Mouse (Mus musculus): ENCODE results near the gene Wipf1. TPM values are rescaled to one million over a fixed set of nuclear protein-coding genes. Genes with fewer than 3 reads are reported as not detected.
A peak's percentile ranks its signal among the peaks of the same experiment; 100 is the strongest.
"Not testable (repeated sequence)": the region's sequence is repeated elsewhere in the genome, so short reads cannot be mapped to it uniquely, and the experiment has no call there.

Wipf1 gene
- total RNA-seq, 2 experiments from 2014 or later: 13.3 to 19.6 TPM

DNA sequence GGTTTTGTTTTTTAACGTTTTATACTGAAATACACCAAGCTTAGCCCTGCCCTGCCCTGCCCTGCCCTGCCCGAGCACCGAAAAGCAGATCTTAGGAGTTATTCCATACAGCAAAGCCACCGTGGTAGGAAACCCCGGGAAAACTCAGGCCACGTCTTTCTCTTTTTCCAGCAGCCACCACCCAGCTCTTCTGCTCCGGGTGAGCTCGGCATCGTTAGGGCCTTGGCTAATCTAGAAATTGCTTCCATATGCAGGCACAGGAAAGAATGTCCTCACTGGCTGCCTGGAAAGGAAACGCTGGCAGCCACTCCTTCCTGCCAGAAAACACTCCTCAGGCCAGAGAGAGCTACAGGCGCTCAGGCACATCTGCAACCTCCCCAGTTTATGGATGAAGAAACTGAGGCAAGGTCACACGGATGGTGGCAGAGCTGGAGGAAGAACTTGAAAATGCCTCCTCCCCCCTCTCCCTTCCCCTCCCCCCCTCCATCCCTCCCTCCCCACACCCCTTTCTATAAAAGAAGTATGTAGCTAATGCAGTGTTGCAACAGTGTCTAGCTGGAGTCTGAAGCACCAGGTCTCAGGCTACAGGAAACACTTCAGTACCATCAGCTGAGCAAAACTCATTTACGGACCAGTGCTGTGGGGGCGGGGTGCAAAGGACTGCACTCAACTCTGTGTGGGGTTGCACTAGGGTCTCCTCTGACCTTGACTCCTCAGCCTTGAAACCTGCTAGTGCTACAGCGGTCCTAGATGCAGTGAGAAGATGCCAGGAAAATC lies 20.1 kb downstream of the Wipf1 start:
- DNase-seq: no peak

- DNase-seq: no peak
Observed at GRCm38 (mm10) chr2:73507886-73508285, 21.6 kb downstream of the Wipf1 start.

DNA sequence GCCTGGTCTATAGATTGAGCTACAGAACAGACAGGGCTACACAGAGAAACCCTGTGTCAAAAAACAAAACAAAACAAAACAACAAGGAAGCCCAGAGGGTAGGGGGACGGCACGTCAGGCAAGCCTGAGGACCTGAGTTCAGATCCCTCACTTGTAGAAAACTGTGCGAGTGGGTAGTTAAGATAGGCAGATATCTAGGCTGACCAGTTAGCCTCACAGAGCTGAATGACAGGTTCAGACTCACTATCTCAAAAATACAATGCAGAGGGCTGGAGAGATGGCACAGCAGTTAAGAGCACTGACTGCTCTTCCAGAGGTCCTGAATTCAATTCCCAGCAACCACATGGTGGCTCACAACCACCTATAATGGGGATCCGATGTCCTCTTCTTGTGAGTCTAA lies 23.2 kb downstream of the Wipf1 start:
- DNase-seq: not testable (repeated sequence)

- no peak for DNase-seq
Observed at GRCm38 (mm10) chr2:73502863-73503429, 26.6 kb downstream of the Wipf1 start.

DNA sequence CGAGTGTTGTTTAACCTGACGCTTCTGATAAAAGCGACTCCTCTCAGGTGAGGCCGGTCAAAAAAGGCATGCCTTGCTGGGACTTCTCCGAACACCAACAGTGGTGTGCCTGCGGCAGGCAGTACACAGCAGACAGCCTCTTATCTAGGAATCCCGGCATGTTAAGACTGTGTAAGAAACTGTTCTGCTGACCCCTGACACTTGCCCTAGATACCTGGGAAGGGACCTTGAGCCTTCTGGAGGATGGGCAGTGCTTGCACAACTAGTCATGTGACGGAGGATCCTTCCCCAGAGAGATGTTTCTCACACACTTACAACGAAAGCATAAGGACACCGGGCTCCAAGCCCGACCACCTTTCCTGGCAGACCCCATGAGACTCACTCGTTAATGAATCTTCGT lies 28.7 kb downstream of the Wipf1 start:
- DNase-seq: no peak

DNA sequence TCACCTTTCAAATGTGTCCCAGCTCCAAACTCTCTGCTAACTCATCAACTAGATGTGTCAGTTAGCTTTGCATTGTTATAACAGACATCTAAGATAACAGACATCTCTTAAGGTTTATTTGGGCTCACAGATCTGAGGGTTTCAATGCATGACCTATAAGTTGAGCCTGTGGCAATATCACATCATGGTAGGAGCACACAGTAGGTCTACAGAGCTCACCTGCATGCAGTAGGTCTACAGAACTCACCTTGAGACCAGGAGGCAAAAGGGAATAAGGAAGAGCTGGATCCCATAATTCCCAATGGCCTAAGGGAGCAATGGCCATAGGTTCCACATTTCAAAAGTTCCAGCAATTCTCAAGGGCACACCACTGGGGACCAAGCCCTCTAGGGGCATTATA lies 31.2 kb downstream of the Wipf1 start:
- DNase-seq: no peak

DNA sequence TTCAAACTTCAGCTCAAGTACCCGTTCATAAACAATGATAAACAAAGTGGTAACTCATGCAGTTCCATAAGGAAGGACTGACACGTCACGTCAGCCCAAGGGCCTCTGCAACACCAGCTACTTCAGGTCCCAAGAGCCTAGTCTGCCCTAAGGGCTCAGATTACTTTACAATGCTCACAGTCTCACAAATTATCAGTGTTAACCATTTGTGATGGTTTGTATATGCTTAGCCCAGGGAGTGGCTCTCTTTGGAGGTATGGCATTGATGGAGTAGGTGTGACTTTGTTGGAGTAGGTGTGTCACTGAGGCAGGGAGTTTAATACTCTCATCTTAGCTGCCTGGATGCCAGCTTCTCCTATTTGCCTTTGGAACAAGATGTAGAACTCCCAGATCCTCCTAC lies 32.0 kb downstream of the Wipf1 start:
- DNase-seq: no peak

- DNase-seq: no peak
Observed at GRCm38 (mm10) chr2:73496944-73497343, 32.6 kb downstream of the Wipf1 start.

DNA sequence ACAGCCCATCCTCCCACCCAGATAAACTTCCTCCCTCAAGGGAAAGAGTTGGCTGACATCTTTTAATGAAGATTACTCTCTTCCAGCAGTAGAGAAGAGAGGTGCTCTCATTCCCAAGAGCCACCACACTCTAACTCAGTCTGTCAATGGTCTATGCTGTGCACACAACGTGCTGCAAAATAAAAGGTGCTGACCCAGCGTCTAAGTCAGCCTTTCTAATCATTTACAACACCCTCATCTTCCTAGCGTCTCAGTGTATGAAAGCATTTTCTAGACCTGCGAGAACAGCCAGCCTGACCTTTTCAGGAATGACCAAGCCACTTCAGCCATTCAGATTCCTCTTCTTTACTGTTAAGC lies 33.2 kb downstream of the Wipf1 start:
- no peak for DNase-seq

GRCm38 (mm10) chr2:73495617-73496328 lies 33.8 kb downstream of the Wipf1 start:
- peak in 1 of 2 experiments; percentile 16 for DNase-seq

DNA sequence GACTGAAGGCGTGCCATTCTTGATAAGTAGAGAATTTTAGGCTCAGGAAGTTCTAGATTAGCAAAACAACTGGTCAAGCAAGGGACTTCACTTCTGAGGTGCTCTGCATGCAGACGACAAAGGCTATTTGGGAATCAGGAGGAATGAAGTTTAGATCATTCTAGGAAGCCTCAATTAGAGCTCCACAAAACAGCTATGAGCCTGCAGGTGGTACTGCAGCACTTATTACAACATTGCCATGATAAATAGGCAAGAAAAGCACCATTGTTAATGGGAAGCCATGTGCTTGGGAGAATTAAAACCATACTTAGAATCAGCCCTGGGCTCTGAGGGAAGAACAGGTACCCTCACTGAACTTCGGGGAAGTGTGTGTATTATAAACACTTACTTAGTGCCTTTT lies 36.0 kb downstream of the Wipf1 start:
- DNase-seq: no peak

- DNase-seq: peak; percentile 73 to 88
Observed at GRCm38 (mm10) chr2:73491442-73492241, 37.9 kb downstream of the Wipf1 start.

- DNase-seq: no peak
Observed at GRCm38 (mm10) chr2:73490466-73490865, 39.1 kb downstream of the Wipf1 start.

DNA sequence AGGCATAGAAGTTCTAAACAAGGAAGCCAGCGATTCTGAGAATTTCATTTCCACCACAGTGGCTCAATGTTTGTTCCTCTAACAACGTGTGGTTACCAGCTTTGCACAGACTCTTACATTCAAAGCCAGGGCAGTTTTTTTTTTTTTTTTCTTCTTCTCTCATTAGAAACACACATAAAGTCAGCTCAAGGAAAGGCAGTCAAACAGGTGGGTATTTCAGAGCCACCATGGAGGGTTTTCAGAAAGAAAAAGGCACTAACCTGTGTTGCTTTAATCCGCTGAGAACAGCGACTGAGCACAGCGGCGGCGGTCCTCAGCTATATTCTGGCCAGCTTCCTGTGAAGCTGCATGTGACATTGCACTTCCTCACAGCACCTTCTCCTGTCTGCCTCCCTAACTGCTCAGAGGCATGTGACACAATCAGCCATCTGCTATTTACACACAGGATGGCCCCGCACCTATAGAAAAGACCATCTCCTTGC lies 43.4 kb downstream of the Wipf1 start:
- DNase-seq: no peak

DNA sequence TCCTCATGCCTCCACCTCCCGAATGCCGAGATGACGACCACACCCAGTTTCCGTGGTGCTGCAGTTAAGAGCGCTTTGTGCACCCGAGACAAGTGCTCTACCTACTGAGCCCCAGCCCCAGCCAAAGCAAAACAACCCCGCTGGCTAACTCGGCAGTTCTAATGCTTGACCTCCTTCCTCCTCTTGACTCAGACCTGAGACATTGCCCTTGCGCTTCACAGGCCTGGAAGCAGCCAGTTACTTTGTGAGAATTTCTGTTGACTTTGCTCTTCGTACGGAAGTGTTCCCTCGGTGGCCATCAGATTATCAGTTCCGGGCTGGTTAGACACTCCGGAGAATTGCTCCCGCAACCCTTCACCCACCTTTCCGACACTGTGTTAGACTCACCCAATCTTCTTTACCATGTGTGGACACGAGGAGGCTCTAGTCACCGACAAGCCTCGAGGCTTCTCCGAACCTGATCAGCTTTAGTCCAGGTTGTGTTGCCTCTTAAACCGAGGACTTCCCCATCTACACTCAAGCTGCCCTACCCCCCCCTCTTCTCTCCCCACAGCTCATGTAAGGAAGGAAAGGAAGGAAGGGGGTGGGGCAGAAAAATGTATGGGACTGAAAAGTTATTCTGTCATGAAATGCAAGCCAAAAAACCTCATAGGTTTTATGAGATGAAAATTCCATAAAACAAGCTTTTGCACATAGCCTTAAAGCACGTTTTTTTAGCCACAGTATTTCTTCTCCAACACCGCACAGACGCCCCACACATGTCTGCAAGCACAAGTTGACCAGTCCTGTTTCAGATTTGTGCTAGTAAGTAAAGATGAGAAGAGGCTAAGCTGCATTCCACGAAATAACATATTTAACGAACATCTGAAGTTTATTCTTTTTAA lies 44.1 kb downstream of the Wipf1 start:
- DNase-seq: peak in 1 of 2 experiments; percentile 12

DNA sequence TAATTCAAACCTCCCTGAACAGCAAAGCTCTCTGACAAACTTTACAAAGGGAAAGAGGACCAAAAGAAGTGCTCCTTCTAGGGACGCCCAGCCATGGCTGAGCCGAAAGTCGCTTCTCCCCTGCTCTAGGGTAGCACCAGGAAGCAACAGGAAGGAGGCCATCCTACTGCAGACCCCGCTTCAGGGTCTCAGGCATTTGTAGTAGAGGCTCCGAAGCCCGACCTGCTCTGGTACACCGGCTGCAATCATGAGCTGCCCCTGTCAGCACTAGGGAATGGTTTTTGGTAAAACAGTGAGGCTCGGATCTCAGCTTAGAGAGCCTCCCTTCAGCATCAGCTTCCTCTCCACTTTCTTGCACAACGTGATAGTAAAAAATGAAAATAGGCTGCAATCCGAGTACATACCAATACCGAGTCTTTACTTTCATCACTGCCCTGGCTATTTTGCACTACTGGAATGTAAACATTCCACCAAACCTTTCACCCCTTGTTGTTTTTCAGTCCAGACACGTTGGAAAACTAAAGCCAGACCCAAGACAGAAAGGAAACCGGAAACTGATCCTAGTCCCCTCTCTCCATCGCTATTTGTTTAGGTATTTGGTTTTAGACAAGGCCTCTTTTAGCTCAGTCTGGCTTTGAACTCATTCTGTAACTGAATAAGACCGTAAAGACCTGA lies 44.8 kb downstream of the Wipf1 start:
- DNase-seq: no peak

DNA sequence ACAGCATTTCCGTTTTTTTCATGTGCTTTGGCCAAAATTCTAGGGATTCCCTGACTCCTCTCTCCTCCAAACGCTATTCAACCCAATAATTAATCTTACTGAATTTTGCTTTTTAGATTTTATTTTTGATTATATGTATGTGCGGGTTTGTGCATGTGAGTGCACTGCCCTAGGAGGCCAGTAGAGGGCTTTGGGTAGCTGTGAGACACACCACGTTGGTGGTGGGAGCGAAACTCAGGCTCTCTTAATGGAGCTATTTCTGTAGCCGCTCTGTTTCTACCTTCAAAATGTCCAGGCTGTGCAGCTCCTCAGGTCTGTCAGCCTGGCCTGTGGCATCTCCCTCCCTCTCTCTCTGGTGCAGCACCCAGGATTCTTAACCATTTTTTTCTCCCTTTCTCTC lies 50.7 kb downstream of the Wipf1 start:
- DNase-seq: no peak

- no peak for DNase-seq
Observed at GRCm38 (mm10) chr2:73477501-73477900, 52.0 kb downstream of the Wipf1 start.

GRCm38 (mm10) chr2:73475519-73475918 lies 54.0 kb downstream of the Wipf1 start:
- no peak for DNase-seq

DNA sequence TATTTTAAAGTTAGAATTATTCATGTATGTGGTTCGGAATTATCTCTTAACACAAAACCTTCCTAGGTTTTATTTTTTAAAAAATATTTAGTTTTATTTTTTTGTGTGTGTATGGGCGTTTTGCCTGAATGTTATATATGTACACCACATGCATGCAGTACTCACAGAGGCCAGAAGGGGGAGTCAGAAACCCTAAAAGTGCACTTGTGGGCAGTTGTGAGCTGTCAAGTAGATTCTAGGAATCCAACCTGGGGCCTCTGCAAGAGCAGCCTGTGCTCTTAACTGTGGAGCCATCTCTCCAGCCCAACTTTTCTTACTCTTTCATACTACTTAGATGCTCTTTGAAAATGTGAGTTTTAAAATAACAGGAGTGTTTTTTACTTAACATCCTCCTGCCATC lies 57.4 kb downstream of the Wipf1 start:
- no peak for DNase-seq

DNA sequence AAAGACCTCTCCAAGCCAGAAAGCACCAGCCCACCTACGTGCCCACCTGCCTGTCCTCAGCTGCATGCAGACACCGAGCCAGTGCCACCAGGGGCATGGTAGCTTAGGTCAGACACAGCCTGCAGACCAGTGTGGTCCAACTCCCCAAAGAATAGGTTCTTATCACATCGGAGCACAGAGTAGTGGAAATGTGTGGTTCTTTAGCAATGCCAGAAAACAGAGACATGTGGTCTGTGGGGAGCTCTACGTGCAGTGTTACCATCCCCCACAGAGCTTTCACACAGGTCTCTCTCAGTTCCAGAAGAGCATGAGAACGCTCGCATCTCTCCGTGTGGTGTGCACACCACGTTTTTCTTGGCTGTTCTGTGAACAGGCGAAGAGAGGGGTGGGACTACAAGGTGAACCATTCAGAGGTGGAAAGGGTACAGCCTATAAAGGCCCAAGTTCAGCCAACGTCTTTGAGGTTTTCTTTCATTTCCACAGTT lies 59.3 kb downstream of the Wipf1 start:
- DNase-seq: no peak
